Mouse (Mus musculus): ENCODE measurements at regions not wholly inside any gene's neighbourhood (a gene's known extent, or its start where the extent isn't known, plus 50 kb on each side); places are given as distances from the start of the nearest gene placed in this dataset.
"Not testable (repeated sequence)": the region's sequence is repeated elsewhere in the genome, so short reads cannot be mapped to it uniquely, and the experiment has no call there.

DNA sequence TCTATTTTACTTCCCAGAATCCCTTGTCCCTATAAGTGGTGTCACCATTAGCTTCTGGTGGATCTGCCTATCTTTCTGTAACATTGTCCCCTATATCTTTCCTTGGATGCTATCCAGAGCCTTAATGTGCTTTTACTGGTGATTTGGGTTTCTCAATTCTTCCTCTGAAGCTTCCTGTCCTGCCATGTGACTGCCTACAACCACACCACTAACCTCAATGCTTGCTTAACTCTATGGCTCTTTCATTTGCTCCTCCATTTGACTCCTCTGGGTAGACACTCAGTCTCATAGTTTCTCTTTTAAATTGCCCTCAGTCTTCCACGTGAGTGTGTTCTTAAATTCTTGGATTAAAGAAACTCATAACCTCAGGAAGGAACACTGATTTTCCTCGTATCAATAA, 181.4 kb upstream of the Akr1e1 start:
- H3K4me3 ChIP-seq (ENCODE audit: low read depth, low read length): no peak overlapping the region
- DNase-seq (ENCODE audit: low spot score) (no peak), ATAC-seq (ENCODE audit: extremely low read depth, insufficient number of reproducible peaks, low FRiP score, poor library complexity, severe bottlenecking) (no peak)
- H3K27me3 ChIP-seq (ENCODE audit: insufficient read depth, low read length): no peaks in the 10 kb centered on the region
- no peaks in the 10 kb centered on the region for H3K4me1 ChIP-seq (ENCODE audit: insufficient read depth, low read depth, low read length)
- no peaks in the 10 kb centered on the region for H3K9me3 ChIP-seq (replicated peaks)
- no peaks in the 10 kb centered on the region for H3K36me3 ChIP-seq (replicated peaks)
- TF ChIP-seq POLR2AphosphoS5 (IDR thresholded peaks at IDR 0.05; ENCODE audit: insufficient replicate concordance, low read depth, low read length) (no peak), TAL1 (conservative IDR thresholded peaks at IDR 0.05; ENCODE audit: low read depth, low read length) (no peak), GATA1 (IDR thresholded peaks at IDR 0.05; ENCODE audit: borderline replicate concordance, low read length) (no peak), GATA2 (IDR thresholded peaks at IDR 0.05; ENCODE audit: borderline replicate concordance, low read depth, low read length) (no peak), CTCF (IDR thresholded peaks at IDR 0.05; ENCODE audit: low read depth, low read length) (no peak)

DNA sequence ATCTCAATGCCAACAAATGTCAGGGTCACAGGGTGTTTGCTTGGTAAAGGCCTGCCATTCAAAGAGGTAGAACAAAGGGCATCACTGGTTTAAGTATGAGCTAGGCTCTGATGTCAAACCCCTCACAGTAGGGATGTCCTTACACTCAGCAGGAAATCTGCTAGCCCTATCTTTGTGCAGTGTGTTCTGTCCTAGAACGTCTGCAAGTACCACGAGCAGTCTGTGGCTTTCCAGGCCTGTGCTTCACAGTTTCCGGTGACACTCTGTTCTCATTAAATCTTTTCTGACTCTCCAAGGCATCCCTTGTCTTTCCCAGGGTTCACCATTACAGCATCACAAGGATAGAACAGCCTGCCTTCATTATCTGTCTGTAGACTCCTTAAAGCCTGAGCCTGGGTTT, 174.3 kb upstream of the Akr1e1 start:
- Histone ChIP-seq H3K27me3 (ENCODE audit: insufficient read depth, low read length) (no peaks in the 10 kb centered on the region), H3K4me3 (ENCODE audit: low read depth, low read length) (no peak overlapping the region), H3K9me3 (replicated peaks) (no peaks in the 10 kb centered on the region), H3K4me1 (ENCODE audit: insufficient read depth, low read depth, low read length) (no peaks in the 10 kb centered on the region), H3K36me3 (replicated peaks) (no peaks in the 10 kb centered on the region)
- DNase-seq (ENCODE audit: low spot score) (no peak), ATAC-seq (ENCODE audit: extremely low read depth, insufficient number of reproducible peaks, low FRiP score, poor library complexity, severe bottlenecking) (no peak)
- TF ChIP-seq GATA2 (IDR thresholded peaks at IDR 0.05; ENCODE audit: borderline replicate concordance, low read depth, low read length) (no peak), GATA1 (IDR thresholded peaks at IDR 0.05; ENCODE audit: borderline replicate concordance, low read length) (no peak), CTCF (IDR thresholded peaks at IDR 0.05; ENCODE audit: low read depth, low read length) (no peak), POLR2AphosphoS5 (IDR thresholded peaks at IDR 0.05; ENCODE audit: insufficient replicate concordance, low read depth, low read length) (no peak), TAL1 (conservative IDR thresholded peaks at IDR 0.05; ENCODE audit: low read depth, low read length) (no peak)

DNA sequence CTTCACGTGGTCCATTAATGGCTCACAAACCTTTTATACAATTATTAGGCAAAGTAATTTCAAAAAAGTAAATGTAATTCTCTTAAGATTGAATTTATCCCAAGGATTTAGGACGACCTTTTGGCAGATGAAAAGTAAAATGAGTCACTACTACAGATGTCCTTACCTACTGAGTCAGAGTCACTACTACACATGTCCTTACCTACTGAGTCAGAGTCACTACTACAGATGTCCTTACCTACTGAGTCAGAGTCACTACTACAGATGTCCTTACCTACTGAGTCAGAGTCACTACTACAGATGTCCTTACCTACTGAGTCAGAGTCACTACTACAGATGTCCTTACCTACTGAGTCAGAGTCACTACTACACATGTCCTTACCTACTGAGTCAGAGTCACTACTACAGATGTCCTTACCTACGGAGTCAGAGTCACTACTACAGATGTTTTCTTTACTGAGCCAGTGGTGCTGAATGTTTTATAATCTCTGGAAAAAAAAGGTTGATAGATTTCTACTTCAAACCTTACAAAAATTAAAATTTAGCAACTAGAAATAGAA, 169.4 kb upstream of the Akr1e1 start:
- not testable (repeated sequence) for H3K27me3 ChIP-seq (ENCODE audit: insufficient read depth, low read length); DNase-seq (ENCODE audit: low spot score); H3K36me3 ChIP-seq (replicated peaks); H3K4me1 ChIP-seq (ENCODE audit: insufficient read depth, low read depth, low read length); ATAC-seq (ENCODE audit: extremely low read depth, insufficient number of reproducible peaks, low FRiP score, poor library complexity, severe bottlenecking); H3K4me3 ChIP-seq (ENCODE audit: low read depth, low read length); H3K9me3 ChIP-seq (replicated peaks)

DNA sequence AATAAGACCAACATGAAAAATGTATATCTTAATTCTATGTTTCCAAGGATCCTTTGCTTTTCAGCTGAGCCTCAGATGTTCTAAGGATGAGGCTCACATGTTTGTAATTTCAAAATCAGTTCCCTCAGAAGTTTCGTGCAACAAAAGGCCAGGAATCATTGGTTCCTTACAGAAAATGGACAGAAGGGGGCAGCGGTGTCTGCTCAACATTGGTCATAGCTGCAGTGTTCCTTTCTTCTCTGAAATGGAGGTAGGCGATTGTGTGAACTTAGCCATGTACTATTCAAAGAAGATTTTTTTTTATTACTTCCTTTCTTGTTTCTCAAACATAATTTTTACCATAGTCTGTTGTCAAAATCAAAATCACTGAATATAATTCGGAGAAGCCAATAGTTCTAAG, 167.9 kb upstream of the Akr1e1 start:
- Histone ChIP-seq H3K9me3 (replicated peaks) (no peaks in the 10 kb centered on the region), H3K27me3 (ENCODE audit: insufficient read depth, low read length) (no peaks in the 10 kb centered on the region), H3K36me3 (replicated peaks) (no peaks in the 10 kb centered on the region), H3K4me3 (ENCODE audit: low read depth, low read length) (no peak overlapping the region), H3K4me1 (ENCODE audit: insufficient read depth, low read depth, low read length) (no peaks in the 10 kb centered on the region)
- DNase-seq (ENCODE audit: low spot score) (no peak), ATAC-seq (ENCODE audit: extremely low read depth, insufficient number of reproducible peaks, low FRiP score, poor library complexity, severe bottlenecking) (no peak)
- TF ChIP-seq GATA2 (IDR thresholded peaks at IDR 0.05; ENCODE audit: borderline replicate concordance, low read depth, low read length): no peak
- no peak for TF ChIP-seq GATA1 (IDR thresholded peaks at IDR 0.05; ENCODE audit: borderline replicate concordance, low read length)
- no peak for TF ChIP-seq POLR2AphosphoS5 (IDR thresholded peaks at IDR 0.05; ENCODE audit: insufficient replicate concordance, low read depth, low read length)
- TF ChIP-seq CTCF (IDR thresholded peaks at IDR 0.05; ENCODE audit: low read depth, low read length): no peak
- no peak for TF ChIP-seq TAL1 (conservative IDR thresholded peaks at IDR 0.05; ENCODE audit: low read depth, low read length)

DNA sequence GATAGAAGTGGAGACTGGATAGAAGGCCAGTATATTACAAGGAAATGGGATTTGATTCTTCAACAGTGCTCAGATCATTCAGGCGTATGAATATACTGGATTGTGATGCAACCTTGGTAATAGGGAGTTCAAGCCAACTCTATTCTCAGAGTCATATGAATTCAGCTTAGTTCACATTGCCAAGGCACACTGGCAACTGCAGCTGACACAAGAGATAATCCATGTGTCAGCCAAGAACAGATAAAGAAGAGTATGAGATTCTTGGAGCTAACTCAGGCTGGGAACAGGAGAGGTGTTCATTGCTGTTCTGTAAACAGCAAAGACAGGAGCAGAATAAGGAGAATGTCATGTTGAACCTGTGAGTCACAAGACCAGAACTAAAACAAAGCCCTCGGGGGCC, 163.3 kb upstream of the Akr1e1 start:
- H3K27me3 ChIP-seq (ENCODE audit: insufficient read depth, low read length): no peaks in the 10 kb centered on the region
- no peaks in the 10 kb centered on the region for H3K36me3 ChIP-seq (replicated peaks)
- DNase-seq (ENCODE audit: low spot score): no peak
- H3K4me3 ChIP-seq (ENCODE audit: low read depth, low read length): no peak overlapping the region
- no peaks in the 10 kb centered on the region for H3K9me3 ChIP-seq (replicated peaks)
- ATAC-seq (ENCODE audit: extremely low read depth, insufficient number of reproducible peaks, low FRiP score, poor library complexity, severe bottlenecking): no peak
- H3K4me1 ChIP-seq (ENCODE audit: insufficient read depth, low read depth, low read length): no peaks in the 10 kb centered on the region
- TF ChIP-seq GATA1 (IDR thresholded peaks at IDR 0.05; ENCODE audit: borderline replicate concordance, low read length): no peak
- no peak for TF ChIP-seq TAL1 (conservative IDR thresholded peaks at IDR 0.05; ENCODE audit: low read depth, low read length)
- TF ChIP-seq CTCF (IDR thresholded peaks at IDR 0.05; ENCODE audit: low read depth, low read length): no peak
- no peak for TF ChIP-seq GATA2 (IDR thresholded peaks at IDR 0.05; ENCODE audit: borderline replicate concordance, low read depth, low read length)
- no peak for TF ChIP-seq POLR2AphosphoS5 (IDR thresholded peaks at IDR 0.05; ENCODE audit: insufficient replicate concordance, low read depth, low read length)

DNA sequence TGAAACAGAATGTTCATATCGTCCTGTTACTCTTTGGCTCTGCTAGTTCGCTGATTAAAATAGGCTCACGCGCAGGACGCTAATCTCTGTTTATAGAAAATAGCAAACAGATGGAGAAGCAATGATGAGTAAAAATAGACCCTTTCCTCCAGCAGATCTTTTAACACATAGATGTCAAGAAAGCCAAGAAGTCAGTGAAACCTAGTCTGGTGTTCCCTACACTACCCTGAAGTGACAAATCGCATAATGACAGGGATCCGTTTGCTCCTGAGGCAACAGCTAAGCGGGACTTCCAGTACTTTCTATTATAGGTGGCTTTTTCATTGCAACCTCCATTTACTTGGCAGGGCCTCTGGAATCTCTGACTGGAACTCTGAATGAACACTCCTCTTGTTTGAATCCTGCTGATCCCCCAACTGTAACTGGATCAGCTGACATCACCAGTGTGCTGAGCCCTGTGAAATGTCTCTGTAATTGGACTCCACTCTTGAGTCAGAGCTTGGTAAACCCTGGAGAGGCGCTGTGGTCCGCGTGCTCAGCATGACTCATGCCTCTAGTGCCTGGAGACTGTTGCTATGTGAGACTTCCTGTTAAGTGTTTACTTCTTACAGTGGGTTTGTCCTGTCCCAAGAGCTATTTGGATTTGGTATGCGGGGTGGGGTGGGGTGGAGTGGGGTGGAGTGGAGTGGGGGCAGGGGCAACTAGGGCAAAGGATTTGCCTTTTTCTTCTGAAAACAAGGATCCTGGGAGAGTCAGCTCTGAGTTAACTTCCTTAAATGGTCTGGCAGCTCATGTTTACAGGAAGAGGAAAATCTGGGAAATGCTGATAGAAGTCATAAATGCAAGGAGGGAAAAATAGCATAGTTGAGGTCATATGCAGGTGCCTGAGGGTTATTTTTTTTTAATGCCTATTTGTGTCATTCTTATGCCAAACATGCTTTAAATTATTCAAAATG, 162.4 kb upstream of the Akr1e1 start:
- TF ChIP-seq TAL1 (conservative IDR thresholded peaks at IDR 0.05; ENCODE audit: low read depth, low read length): no peak
- no peak for TF ChIP-seq GATA2 (IDR thresholded peaks at IDR 0.05; ENCODE audit: borderline replicate concordance, low read depth, low read length)
- TF ChIP-seq GATA1 (IDR thresholded peaks at IDR 0.05; ENCODE audit: borderline replicate concordance, low read length): no peak
- TF ChIP-seq POLR2AphosphoS5 (IDR thresholded peaks at IDR 0.05; ENCODE audit: insufficient replicate concordance, low read depth, low read length): no peak
- TF ChIP-seq CTCF (IDR thresholded peaks at IDR 0.05; ENCODE audit: low read depth, low read length): no peak
- no peaks in the 10 kb centered on the region for H3K36me3 ChIP-seq (replicated peaks)
- no peak overlapping the region for H3K4me3 ChIP-seq (ENCODE audit: low read depth, low read length)
- no peak for DNase-seq (ENCODE audit: low spot score)
- no peaks in the 10 kb centered on the region for H3K4me1 ChIP-seq (ENCODE audit: insufficient read depth, low read depth, low read length)
- H3K9me3 ChIP-seq (replicated peaks): no peaks in the 10 kb centered on the region
- peak; percentile 57 for ATAC-seq (ENCODE audit: extremely low read depth, insufficient number of reproducible peaks, low FRiP score, poor library complexity, severe bottlenecking)
- no peaks in the 10 kb centered on the region for H3K27me3 ChIP-seq (ENCODE audit: insufficient read depth, low read length)
